Mouse (Mus musculus) kidney, postnatal 36 days (tissue): ENCODE results near the gene 9930104L06Rik.

ENCODE experiments used
- DNase-seq, 2 experiments: peaks; one replicate each; pipeline ENCODE4 v3.0.0; 2021 to 2022; ENCODE audit warnings: mixed read lengths in 2 of 2

9930104L06Rik gene

GRCm38 (mm10) chr4:124960940-124961339 is 24.1 kb downstream of the 9930104L06Rik start:
- DNase-seq, result no peak

GRCm38 (mm10) chr4:124962576-124962975 is 25.7 kb downstream of the 9930104L06Rik start:
- DNase-seq, result no peak

GRCm38 (mm10) chr4:124964912-124965599 is 28.2 kb downstream of the 9930104L06Rik start:
- DNase-seq, result no peak

GRCm38 (mm10) chr4:124968711-124969110 is 31.9 kb downstream of the 9930104L06Rik start:
- no peak for DNase-seq

GRCm38 (mm10) chr4:124969219-124969848 is 32.5 kb downstream of the 9930104L06Rik start:
- no peak for DNase-seq

- DNase-seq, result no peak
These were observed 33.3 kb downstream of the 9930104L06Rik start for GRCm38 (mm10) chr4:124970194-124970593.

- no peak for DNase-seq
These were observed 33.8 kb downstream of the 9930104L06Rik start for GRCm38 (mm10) chr4:124970677-124971076.

- DNase-seq, result no peak
These were observed 34.2 kb downstream of the 9930104L06Rik start for GRCm38 (mm10) chr4:124971094-124971493.

GRCm38 (mm10) chr4:124972316-124972715 is 35.5 kb downstream of the 9930104L06Rik start:
- no peak for DNase-seq

GRCm38 (mm10) chr4:124973296-124973695 is 36.4 kb downstream of the 9930104L06Rik start:
- no peak for DNase-seq

GRCm38 (mm10) chr4:124978201-124978600 is 41.4 kb downstream of the 9930104L06Rik start:
- peak; percentile 41 to 70 for DNase-seq

GRCm38 (mm10) chr4:124983893-124984526 is 47.2 kb downstream of the 9930104L06Rik start:
- DNase-seq, result peak in 1 of 2 experiments; percentile 43

GRCm38 (mm10) chr4:124984871-124985670 is 48.2 kb downstream of the 9930104L06Rik start:
- no peak for DNase-seq

- peak in 1 of 2 experiments; percentile 6 for DNase-seq
These were observed 49.1 kb downstream of the 9930104L06Rik start, which contains the start of gene Rspo1 for GRCm38 (mm10) chr4:124985671-124986602. TSS of gene Rspo1 (plus strand) at chr4:124986430.

GRCm38 (mm10) chr4:124986739-124987710 is 50.2 kb downstream of the 9930104L06Rik start:
- DNase-seq, result no peak

- no peak for DNase-seq
These were observed 50.9 kb downstream of the 9930104L06Rik start for GRCm38 (mm10) chr4:124987711-124988097.

- no peak for DNase-seq
These were observed 51.5 kb downstream of the 9930104L06Rik start for GRCm38 (mm10) chr4:124988382-124988781.

GRCm38 (mm10) chr4:124989787-124990253 is 53.0 kb downstream of the 9930104L06Rik start:
- no peak for DNase-seq

GRCm38 (mm10) chr4:124990325-124990724 is 53.5 kb downstream of the 9930104L06Rik start:
- DNase-seq, result no peak
